Mouse (Mus musculus) inflammation-experienced regulatory T-cells, adult 6 months (primary cell): ENCODE measurements around the gene Adamts7. TPM values are rescaled to one million over a fixed set of nuclear protein-coding genes. Genes with fewer than 3 reads are reported as not detected.
A peak's percentile ranks its signal among the peaks of the same experiment; 100 is the strongest.

ENCODE experiments used
- ATAC-seq: one replicate; pipeline ENCODE4 v1.8.0; 2017
- polyA plus RNA-seq, 3 experiments: library from polyadenylated mRNA; unstranded; fragments of 100-300 nt; shearing (Covaris generic); gene quantifications; one replicate each; pipeline ENCODE4 v1.2.1; 2017

The Adamts7 gene
- not detected for polyA plus RNA-seq

DNA sequence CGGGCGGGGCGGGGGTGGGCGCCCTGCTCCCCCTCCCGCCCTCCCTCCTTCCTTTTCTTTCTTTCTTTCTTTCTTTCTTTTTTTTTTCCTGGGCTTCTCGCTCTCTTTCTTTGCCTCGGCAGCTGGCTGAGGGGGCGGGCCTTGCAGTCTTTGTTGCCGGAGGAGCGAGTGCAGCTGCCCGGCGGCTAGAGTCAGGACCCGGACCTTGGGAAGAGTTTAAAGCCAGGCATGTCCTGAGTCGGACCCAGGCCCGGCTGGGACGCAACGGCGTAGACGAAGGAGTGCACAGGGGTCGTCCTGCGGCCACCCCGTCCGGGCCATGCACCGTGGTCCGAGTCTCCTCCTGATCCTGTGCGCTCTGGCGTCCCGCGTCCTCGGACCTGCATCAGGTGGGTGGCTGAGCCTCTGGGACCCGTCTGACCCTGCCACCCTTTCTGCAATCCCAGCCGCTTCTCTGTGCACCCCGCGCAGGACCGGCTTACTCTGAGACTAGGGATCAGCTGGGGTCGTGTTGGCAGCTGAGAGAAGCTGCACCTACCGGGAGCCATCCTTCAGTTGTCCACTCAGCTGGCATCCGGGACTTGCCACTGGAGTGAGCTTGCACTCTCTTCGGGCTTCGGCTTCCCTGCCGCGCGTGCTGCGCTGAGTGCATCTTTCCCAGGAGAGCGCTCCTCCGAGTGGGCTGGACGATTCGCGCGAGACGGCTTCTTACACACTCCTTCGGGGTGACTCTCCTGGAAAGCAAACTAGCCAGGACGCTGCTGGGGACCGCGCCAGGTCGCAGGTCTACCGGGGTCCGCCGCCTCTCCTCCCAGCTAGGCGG lies at the start of gene Adamts7:
TSS of gene Adamts7 (plus strand) at position 144 of the 823 bp plus-strand sequence.
- ATAC-seq, result peak; percentile 21

DNA sequence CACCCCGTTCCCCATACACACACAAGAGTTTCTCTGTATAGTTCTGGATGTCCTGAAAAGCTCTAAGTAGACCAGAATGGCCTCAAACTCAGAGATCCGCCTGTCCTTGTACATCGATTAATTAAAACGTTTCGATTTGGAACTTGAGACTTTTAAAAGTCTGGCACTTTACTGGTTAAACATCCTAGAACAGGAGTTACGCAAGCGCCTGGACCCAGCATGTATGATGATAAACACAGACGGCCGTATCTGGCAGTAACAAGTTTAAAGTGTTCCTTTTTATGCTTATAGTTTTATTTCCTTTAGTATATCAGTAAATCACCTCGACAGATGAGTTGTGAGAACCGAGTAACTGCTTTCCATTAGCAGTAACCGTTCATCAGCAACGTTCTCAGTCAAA lies 49.7 kb upstream of the Adamts7 start:
- no peak for ATAC-seq

DNA sequence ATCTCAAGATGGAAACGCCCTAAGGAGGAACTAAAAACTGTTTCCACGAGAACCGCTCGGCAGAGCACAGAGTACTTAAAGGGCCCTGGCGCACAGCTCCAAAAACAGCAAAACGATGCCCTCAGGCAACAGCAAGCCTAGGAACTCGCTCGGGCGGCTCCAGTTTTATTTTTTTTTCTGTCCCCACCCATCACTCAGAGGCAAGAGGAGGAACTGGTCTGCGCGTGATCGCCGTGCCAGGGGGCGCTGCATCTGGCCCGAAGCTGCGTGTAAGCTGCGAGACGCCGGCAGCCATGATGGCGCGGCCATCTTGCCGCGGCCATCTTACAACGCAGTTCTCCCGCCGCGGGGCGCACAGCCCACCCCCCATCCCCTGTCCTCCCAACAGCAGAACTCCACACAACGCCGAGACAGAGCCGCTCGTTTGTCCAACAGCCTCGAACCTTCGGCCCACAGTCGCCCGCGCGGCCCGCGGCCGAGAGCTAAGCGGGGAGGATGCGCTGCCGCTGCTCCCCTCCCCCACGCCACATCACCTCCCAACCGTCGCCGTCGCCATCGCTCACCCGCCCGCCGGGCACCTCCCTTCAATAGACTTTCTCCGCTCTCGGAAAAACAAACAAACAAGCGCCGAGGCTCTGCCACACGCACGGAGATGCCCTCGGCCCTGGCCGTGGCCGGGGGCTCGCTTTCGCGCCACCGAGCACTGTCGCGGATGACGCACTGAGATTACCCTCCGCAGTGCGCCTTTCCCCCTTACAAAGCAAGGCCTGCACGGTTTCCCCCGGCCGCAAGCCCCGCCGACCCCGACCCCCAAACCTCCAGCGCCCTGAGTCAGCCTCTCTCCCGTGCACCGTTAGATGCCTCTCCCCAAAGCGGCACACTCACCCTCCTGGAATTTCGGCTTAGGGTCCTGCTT lies 49.0 kb upstream of the Adamts7 start:
- ATAC-seq, result peak; percentile 64

DNA sequence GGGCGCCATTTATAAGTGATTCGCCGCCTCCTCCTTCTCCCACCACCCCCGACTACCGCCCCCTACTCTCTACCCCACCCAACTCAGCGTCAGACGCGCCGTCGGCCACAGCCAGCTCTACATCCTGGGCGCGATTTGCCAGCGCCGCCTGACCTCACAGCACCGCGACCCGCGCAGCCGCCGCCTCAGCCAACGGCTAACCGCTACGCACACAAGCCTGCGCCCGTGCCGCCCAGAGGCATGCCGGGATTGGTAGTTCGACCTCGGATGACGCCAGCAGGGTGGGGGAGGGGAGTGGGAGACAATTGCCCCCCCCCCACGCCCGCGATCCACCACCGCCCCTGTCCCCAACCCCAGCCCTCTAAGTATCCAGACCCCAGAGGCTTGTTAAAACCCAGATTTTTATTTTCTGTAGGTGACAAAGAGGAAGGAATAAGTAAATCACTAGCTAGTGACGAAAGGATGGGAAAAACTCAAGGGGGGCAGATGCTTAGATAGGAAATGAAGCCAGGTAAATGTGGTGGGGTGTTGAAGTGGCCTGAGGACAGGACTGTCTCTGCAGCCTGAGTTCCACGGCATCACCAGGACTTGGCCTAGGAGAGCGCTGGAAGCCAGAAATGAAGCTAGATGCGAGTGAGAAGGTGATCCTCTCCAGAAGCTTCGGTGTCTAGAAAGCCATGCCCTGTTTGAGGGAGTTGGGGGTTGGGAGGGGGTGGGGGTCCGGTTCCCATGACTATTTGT lies 48.1 kb upstream of the Adamts7 start, which contains the start of gene Morf4l1:
TSS of gene Morf4l1 (minus strand) at position 208 of the 741 bp plus-strand sequence.
- ATAC-seq, result peak; percentile 90

DNA sequence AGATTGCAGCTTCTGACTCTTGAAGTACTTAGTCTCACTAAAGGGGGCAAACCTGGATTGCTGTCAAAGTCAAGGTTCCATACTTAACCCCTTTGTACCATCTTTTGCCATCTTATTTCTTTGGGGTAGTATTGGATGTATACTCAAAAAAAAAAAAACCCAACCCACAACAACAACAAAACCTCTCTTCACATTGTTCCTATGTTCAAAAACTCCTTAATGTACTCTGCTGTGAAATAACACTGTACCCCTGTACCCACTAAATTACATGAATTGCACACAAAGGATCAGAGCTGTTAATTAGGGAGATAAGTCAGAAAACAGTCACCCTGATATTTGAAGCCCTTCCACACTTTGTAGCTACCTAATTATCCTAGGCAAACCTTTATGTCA lies 47.6 kb upstream of the Adamts7 start:
- no peak for ATAC-seq

DNA sequence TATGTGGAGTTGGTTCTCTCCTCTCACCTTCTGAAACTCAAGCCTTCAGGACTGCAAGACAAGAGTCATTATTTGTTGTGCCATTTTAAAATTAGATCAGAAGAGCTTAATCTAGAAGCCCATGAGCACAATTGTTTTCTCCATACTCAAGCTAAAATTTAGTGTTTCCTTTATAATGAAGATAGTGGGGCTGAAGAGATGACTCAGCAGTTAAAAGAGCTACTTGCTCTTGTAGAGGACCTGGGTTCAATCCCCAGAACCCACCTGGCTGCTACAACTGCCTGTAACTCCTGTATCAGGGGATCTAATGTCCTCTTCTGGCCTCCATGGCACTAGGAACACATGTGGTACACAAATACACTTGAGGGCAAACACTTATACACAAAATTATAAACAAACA lies 45.6 kb upstream of the Adamts7 start:
- ATAC-seq, result no peak

DNA sequence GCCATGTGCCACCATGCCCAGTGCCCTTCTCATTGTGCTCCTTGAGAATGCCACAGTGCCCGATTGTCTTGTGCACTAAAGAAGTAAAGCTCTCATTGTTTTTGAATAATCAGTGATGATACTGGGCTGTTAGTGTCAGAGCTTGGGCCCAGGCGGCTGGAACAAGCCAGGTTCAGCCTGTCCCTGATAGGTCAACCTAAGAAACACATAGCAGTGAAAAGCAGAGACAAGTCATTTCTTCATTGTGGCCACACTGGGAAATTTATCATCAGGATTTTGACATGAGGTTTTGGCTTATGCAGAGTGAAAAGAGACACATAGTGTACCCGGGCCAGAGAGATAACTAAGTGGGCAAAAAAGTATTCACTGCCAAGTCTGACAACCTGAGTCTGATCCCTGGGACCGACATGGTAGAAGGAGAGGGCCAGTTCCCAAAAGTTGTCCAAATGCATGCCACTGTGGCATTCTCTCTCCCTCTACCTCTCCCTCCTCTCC lies 40.6 kb upstream of the Adamts7 start:
- ATAC-seq, result no peak

DNA sequence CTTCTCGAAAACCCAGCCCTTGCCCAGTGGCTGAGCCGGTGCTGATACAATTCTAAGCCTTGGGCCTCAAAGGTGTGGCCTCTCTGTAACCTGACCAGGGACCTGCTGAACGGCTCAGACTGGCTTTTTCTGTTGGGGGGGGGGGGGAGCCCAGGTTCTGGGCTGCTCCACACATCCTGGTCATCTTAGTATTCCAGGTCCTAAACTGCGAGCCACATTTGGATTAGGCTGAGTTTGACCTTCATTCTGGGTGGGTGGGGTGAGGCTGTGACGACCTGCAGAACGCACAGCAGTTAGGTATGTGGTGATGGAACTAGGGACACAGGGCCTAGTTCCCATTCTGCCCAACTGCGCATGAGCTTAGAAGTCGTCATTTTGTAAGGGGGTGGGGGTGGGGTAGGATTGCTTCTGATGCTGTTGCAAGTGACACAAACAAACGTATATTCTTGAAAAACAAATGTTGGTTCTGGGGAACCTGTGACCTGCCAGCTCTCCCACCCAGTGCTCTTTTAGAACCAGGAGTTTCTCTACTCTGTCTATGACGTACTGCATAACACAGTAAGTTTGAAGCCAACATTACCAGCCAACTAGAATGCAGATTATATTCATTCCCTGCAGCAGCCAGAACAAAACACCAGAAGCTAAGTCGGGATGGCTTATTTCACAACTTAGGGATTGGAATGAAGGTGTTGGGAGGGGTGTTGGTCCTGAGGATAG lies 38.6 kb upstream of the Adamts7 start:
- ATAC-seq, result no peak

DNA sequence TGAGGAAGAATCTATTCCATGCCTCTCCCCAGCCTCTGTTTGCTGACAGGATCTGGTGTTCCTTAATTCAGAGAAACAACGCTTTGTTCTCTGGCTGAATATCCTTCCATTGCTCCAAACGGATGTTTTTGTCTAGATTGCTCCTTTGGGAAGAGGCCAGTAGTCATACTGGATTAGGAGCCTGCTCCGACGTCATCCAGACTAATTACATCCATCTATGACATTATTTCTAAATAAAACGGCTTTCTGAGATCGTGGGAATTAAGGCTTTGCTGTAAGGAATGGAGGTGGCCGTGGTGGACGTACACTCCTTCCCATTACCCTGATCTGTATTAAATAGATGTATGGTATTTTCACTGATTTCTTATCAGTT lies 38.0 kb upstream of the Adamts7 start:
- ATAC-seq, result no peak

DNA sequence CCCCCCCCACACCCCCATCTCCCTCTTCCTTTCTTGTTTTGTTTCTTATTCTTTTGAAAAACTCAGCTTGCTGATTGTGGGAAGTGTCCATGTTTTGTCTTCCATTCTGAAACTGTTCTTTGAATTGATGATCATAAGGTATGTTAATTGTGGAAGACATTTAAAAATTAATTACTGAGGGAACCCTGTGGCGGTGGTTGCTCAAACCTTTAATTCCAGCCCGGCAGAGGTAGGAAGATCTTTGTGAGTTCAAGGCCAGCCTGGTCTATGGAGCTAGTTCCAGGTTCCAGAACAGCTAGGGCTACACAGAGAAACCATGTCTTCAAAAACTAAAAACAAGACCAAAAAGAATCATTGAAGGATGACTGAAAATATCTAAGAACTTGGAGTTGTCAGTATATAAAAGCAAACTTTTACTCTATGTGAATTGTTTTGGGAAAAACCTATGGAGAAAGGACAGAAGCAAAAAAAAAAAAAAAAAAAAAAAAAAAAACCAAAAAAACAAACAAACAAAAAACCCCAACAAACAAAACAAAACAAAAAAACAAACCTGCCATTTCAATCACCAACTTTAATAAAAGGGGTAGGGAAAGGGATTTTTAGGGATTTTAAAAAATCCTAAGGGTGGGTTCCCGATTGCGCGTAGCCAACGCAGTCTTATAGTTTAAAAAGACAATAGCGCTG lies 37.3 kb upstream of the Adamts7 start:
- ATAC-seq, result no peak

DNA sequence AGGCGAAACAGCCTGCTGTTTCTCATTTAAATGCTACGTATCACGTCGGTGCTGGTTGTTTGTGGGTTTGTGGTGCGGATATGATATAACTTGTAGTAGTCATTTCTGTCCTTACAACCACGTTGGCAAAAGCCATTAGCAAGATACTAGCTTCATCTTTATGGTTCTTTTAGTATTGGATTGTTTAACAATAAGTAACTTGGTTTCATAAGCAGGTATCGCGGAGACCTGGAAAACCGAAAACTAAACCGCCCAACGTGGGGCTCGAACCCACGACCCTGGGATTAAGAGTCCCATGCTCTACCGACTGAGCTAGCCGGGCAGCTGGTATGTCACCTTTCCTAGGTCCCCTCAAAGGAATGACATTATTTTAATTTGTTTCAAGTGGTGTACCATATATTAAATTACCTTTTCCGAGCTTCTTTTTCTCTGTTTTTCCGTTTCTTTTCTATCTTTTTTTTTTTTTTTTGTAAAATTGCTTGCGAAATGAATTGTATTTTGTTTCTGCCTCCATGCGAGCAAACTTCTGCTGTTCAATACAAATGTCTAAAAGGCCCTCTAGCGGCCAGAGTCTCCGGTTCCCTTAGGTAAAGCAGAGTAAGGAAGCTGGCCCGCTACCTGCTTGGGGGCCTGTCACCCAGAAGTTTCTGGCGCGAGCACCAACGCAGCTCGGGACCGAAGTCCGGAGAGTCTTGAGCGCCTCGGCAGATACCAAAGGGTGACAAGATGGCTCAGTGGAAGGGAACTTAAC lies 36.4 kb upstream of the Adamts7 start:
- ATAC-seq, result peak; percentile 82

DNA sequence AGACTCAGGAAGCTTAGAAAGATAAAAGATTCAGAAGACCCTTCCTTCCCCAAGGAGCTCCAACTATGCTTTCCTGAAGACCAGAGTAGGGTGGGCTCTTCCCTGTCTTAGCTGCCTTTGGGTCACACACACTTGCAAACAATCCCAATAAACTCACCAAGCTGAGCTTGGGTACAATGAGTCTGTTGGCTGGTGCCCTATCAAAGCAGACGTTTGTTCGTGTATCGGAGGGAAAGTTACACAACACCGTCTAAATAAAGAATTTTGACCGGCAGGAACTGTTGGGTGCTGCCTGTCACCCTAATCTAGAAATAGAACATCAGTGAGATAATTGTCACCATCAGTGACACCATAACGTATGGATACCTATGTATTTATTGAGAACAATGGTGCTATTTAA lies 35.7 kb upstream of the Adamts7 start:
- no peak for ATAC-seq

DNA sequence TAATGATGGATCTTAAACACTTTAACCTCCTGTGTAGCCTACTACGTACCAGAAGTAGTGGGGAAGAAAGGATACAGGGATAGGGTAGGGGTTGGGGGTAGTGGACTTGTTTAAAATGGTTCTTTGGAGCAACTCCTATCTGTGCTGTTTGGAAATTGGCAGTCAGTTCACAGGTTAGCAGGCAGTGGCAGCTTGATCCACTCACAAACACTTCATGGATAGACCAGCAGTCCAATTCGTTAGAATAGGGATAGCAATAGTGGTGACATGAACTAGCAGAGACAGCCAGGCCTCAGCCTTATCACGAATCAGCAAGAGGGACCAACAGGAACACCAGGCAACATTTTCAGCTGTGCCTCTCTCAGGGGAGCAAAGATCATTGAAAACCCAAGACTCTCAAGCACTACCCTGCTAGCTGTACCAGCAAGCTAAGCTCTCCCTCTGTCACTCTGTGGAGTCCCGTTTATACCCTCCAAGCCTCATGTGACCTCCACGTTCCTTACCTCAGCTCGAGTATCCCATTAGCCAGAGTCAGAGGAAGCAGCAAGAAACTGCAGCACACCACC lies 34.1 kb upstream of the Adamts7 start:
- no peak for ATAC-seq

DNA sequence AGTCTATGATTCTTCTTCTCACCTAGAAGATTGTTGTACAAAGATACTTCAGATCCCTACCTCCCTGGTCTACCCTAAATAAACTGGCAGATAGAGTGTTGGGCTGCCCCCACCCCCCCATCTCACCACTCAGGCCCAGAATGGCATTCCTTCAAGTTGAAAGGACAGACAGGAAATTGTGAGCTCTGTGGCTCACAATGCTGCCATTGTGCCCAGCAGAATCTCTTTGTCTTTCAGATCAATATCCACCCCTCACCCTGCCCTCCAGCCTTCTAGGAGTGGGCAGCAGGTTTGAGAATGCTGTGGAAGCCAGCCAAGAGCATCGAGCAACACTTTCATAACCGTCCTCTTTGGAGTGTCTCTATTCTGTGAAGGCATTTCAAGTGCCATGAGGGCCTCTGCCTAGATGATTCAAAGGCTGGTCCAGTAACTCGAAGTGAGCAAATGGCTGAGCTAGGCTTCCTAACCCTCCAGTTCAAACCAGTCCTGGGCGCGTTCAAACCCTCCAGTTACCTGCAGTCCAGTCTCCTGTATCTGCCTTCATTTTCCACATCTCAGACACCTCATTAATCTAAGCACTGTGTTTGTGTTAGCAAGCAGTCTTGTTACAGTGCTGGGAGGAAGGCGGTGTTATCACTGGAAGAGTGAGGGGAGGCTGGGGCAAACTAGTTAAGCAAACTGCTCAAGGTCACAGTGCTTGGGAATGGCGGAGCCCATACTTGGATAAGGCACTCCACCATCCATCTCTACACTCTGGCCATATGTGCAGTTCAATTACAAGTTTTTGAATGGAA lies 29.1 kb upstream of the Adamts7 start:
- no peak for ATAC-seq

DNA sequence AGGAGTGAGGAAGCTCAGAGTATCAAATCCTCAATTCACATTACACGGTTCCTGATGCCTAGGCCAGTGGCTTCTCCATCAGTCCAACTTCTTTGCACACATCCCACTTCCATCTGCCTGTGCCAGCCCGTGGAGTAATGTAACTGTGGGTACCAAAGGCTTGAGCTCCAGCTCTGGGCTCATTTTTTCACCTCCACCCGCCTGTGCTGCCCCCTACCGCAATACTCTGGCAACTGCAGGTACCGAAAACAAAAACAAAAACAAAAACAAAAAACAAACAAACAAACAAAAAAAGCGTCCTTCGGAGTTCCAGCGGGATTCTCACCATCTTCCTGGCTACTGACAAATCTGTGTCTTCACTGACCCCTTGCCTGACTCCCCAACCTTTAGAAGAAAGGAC lies 27.4 kb upstream of the Adamts7 start:
- no peak for ATAC-seq

DNA sequence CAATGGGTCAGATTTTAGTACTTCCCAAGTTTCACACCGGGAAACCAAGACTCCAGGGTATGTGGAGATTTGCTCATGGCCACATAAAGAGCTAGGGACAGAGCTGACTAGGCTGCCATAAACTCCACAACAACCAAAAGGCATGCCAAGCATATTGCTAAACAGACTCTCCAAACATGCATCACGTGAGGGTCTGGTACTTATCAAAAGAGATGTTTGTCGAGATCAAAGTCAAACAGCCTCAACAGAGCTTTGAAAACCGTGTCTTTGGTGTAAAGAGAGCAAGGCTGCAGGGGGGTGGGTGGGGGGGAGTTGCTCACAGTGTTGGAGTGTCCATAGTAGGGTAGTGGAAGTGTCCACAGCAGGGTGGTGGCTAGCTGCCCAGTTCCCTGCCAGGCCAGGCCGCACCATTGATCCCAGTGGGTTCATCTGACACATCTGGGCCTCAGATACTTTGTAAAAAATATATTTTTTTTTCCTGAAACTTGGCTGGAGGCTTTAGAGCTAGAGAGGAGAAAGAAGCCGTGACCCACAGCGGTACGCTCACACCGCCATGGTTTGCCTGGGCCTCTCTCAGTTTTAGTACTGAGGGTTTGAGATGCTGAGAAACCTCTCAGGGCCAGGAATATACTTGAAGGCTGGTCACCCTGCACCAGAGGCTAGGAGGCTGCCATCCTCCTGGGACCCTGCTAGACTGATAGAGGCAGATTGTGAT lies 26.7 kb upstream of the Adamts7 start:
- no peak for ATAC-seq

DNA sequence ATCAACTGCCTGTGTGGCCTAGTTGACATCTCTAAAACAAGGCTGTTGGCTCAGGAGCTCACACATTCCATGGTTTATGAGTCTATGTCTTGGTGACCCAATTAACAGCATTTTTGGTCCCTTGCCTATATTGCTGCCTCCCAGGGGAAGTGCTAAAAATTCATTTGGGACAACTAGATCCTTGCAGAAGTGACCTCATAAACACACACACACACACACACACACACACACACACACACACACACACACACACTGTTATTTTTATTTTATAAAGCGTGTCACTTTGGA lies 26.2 kb upstream of the Adamts7 start:
- no peak for ATAC-seq

DNA sequence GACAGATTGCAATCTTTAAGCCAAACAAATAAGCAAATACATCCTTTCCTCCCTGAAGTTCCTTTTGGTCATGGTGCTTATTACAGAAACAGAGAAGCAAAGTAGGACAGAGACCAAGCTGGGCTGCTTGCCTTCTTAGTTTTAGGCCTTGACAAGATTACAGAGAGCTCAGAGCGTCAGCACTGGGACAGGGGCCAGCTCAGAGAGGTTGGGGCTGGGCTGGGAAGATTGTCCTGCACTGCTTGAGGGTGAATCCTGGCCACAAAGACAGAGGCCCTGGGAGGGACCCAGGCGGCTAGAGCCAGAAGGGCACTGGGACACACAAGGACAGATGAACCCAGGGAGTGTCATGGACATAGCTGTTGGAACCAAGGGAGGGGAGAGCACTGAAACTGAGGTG lies 17.1 kb upstream of the Adamts7 start:
- ATAC-seq, result no peak

DNA sequence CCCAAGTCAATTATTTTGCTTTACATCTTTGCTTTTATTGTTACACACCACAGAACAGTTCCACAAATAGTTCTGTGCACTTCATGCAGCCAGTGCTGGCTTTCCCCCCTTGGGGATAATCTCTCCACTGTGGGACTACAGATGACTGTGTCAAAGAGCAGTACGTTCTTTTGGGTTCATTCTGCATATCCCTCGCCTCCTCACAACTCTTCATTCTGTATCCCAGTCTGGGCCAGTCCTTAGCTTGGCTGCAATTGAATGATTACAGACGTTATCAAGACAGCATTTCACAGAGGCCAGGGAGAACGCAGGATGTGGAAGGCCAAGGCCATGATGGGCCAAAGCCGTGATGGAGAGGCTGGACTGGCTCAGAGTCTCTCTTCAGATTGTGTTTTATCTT lies 16.0 kb upstream of the Adamts7 start:
- no peak for ATAC-seq
